Mouse (Mus musculus): ENCODE measurements around the gene Micall1. TPM values are rescaled to one million over a fixed set of nuclear protein-coding genes. Genes with fewer than 3 reads are reported as not detected.

Gene Micall1
- polyA plus RNA-seq, 1 experiment from 2014 or later, result 12.2 TPM

- 34% methylated on average over 10 of the region's 10 CpGs for WGBS
Measured at GRCm38 (mm10) chr15:79074446-79074845, 34.3 kb upstream of the Micall1 start.

GRCm38 (mm10) chr15:79074913-79075532 is 33.7 kb upstream of the Micall1 start, which contains the start of gene Eif3l:
Eif3l (plus strand) TSS chr15:79075179.
- H3K36me3 ChIP-seq, result peaks cover 33% of the 10 kb centered on the region
- peak within 1 kb of the TSS; percentile 89 for H3K4me2 ChIP-seq
- H3K27ac ChIP-seq (replicated peaks), result peak within 1 kb of the TSS; percentile 89
- no peaks in the 10 kb centered on the region for H3K9me3 ChIP-seq (replicated peaks)
- peaks cover 22% of the 10 kb centered on the region for H3K4me1 ChIP-seq
- H3K4me3 ChIP-seq (replicated peaks), result peak within 1 kb of the TSS; percentile 97
- H3K27me3 ChIP-seq (replicated peaks), result no peaks in the 10 kb centered on the region
- under 1% methylated on average over 49 of the region's 49 CpGs for WGBS
- peak; percentile 91 for ATAC-seq (ENCODE audit: low FRiP score)
- peak within 1 kb of the TSS; percentile 81 for H3K9ac ChIP-seq (replicated peaks)

More at GRCm38 (mm10) chr15:79074446-79074845, 34.3 kb upstream of the Micall1 start:
- Histone ChIP-seq H3K4me3 (replicated peaks) (peak overlapping the region; percentile 97), H3K27ac (replicated peaks) (peak overlapping the region; percentile 89), H3K4me2 (peak overlapping the region; percentile 89), H3K4me1 (peaks cover 22% of the 10 kb centered on the region), H3K9me3 (replicated peaks) (no peaks in the 10 kb centered on the region), H3K36me3 (peaks cover 27% of the 10 kb centered on the region), H3K27me3 (replicated peaks) (no peaks in the 10 kb centered on the region), H3K9ac (replicated peaks) (peak overlapping the region; percentile 52; the same call in 1 of the 2 replicates)
- no peak for ATAC-seq (ENCODE audit: low FRiP score)

GRCm38 (mm10) chr15:79075658-79076365 is 32.9 kb upstream of the Micall1 start:
- WGBS, result 39% methylated on average over 15 of the region's 15 CpGs
- H3K27ac ChIP-seq (replicated peaks), result no peak overlapping the region

GRCm38 (mm10) chr15:79079567-79079966 is 29.1 kb upstream of the Micall1 start:
- Histone ChIP-seq H3K9ac (replicated peaks) (no peak overlapping the region), H3K4me2 (no peak overlapping the region), H3K36me3 (peaks cover 75% of the 10 kb centered on the region), H3K9me3 (replicated peaks) (no peaks in the 10 kb centered on the region), H3K4me3 (replicated peaks) (no peak overlapping the region), H3K27ac (replicated peaks) (no peak overlapping the region), H3K4me1 (peaks cover 17% of the 10 kb centered on the region), H3K27me3 (replicated peaks) (no peaks in the 10 kb centered on the region)
- 91% methylated on average over 7 of the region's 7 CpGs for whole genome bisulfite sequencing
- no peak for ATAC-seq (ENCODE audit: low FRiP score)

More at GRCm38 (mm10) chr15:79075658-79076365, 32.9 kb upstream of the Micall1 start:
- Histone ChIP-seq H3K4me1 (peaks cover 22% of the 10 kb centered on the region), H3K4me3 (replicated peaks) (peak overlapping the region; percentile 97), H3K9me3 (replicated peaks) (no peaks in the 10 kb centered on the region), H3K36me3 (peaks cover 38% of the 10 kb centered on the region), H3K27me3 (replicated peaks) (no peaks in the 10 kb centered on the region), H3K4me2 (peak overlapping the region; percentile 89), H3K9ac (replicated peaks) (peak overlapping the region; percentile 81)
- no peak for ATAC-seq (ENCODE audit: low FRiP score)

- whole genome bisulfite sequencing, result 92% methylated on average over 6 of the region's 6 CpGs
- Histone ChIP-seq H3K4me2 (no peak overlapping the region), H3K4me3 (replicated peaks) (no peak overlapping the region), H3K27me3 (replicated peaks) (no peaks in the 10 kb centered on the region), H3K36me3 (peaks cover 77% of the 10 kb centered on the region), H3K4me1 (peaks cover 1% of the 10 kb centered on the region; the same call in 1 of the 2 replicates), H3K9me3 (replicated peaks) (no peaks in the 10 kb centered on the region), H3K9ac (replicated peaks) (no peak overlapping the region), H3K27ac (replicated peaks) (no peak overlapping the region)
- ATAC-seq (ENCODE audit: low FRiP score), result no peak
Measured at GRCm38 (mm10) chr15:79092284-79092683, 16.4 kb upstream of the Micall1 start.

GRCm38 (mm10) chr15:79093083-79093839 is 15.4 kb upstream of the Micall1 start:
- Histone ChIP-seq H3K36me3 (peaks cover 71% of the 10 kb centered on the region), H3K9ac (replicated peaks) (no peak overlapping the region)
- ATAC-seq (ENCODE audit: low FRiP score), result no peak

GRCm38 (mm10) chr15:79095483-79095882 is 13.2 kb upstream of the Micall1 start:
- Histone ChIP-seq H3K36me3 (peaks cover 52% of the 10 kb centered on the region), H3K27me3 (replicated peaks) (no peaks in the 10 kb centered on the region), H3K4me2 (no peak overlapping the region), H3K9ac (replicated peaks) (no peak overlapping the region), H3K4me3 (replicated peaks) (no peak overlapping the region), H3K27ac (replicated peaks) (no peak overlapping the region), H3K4me1 (peaks cover 12% of the 10 kb centered on the region), H3K9me3 (replicated peaks) (no peaks in the 10 kb centered on the region)
- 90% methylated on average over 5 of the region's 5 CpGs for WGBS
- no peak for ATAC-seq (ENCODE audit: low FRiP score)

More at GRCm38 (mm10) chr15:79093083-79093839, 15.4 kb upstream of the Micall1 start:
- Histone ChIP-seq H3K27ac (replicated peaks) (no peak overlapping the region), H3K9me3 (replicated peaks) (no peaks in the 10 kb centered on the region), H3K4me3 (replicated peaks) (no peak overlapping the region), H3K4me1 (peaks cover 11% of the 10 kb centered on the region), H3K4me2 (no peak overlapping the region), H3K27me3 (replicated peaks) (no peaks in the 10 kb centered on the region)
- WGBS, result 72% methylated on average over 7 of the region's 7 CpGs

GRCm38 (mm10) chr15:79096556-79096955 is 12.1 kb upstream of the Micall1 start:
- no peaks in the 10 kb centered on the region for H3K9me3 ChIP-seq (replicated peaks)
- no peak overlapping the region for H3K4me3 ChIP-seq (replicated peaks)
- peaks cover 12% of the 10 kb centered on the region for H3K4me1 ChIP-seq
- H3K27me3 ChIP-seq (replicated peaks), result no peaks in the 10 kb centered on the region
- no peak for ATAC-seq (ENCODE audit: low FRiP score)
- WGBS, result 80% methylated on average over 3 of the region's 3 CpGs
- H3K9ac ChIP-seq (replicated peaks), result no peak overlapping the region
- peaks cover 42% of the 10 kb centered on the region for H3K36me3 ChIP-seq
- no peak overlapping the region; the same call in 1 of the 2 replicates for H3K27ac ChIP-seq (replicated peaks)
- no peak overlapping the region for H3K4me2 ChIP-seq

- 38% methylated on average over 2 of the region's 2 CpGs for WGBS
- no peak overlapping the region for H3K4me3 ChIP-seq (replicated peaks)
- H3K4me1 ChIP-seq, result peaks cover 12% of the 10 kb centered on the region
- peak overlapping the region; percentile 34 for H3K27ac ChIP-seq (replicated peaks)
- no peak for ATAC-seq (ENCODE audit: low FRiP score)
- H3K27me3 ChIP-seq (replicated peaks), result no peaks in the 10 kb centered on the region
- no peak overlapping the region for H3K9ac ChIP-seq (replicated peaks)
- peaks cover 37% of the 10 kb centered on the region for H3K36me3 ChIP-seq
- H3K4me2 ChIP-seq, result no peak overlapping the region
- H3K9me3 ChIP-seq (replicated peaks), result no peaks in the 10 kb centered on the region
Measured at GRCm38 (mm10) chr15:79097135-79097534, 11.6 kb upstream of the Micall1 start.

GRCm38 (mm10) chr15:79097611-79098025 is 11.1 kb upstream of the Micall1 start:
- ATAC-seq (ENCODE audit: low FRiP score), result peak; percentile 50; the same call in 1 of the 2 replicates
- 52% methylated on average over 6 of the region's 6 CpGs for WGBS

GRCm38 (mm10) chr15:79098220-79098619 is 10.5 kb upstream of the Micall1 start:
- Histone ChIP-seq H3K9me3 (replicated peaks) (no peaks in the 10 kb centered on the region), H3K27me3 (replicated peaks) (no peaks in the 10 kb centered on the region), H3K4me1 (peaks cover 12% of the 10 kb centered on the region), H3K36me3 (peaks cover 28% of the 10 kb centered on the region), H3K4me3 (replicated peaks) (no peak overlapping the region), H3K9ac (replicated peaks) (no peak overlapping the region), H3K4me2 (no peak overlapping the region), H3K27ac (replicated peaks) (peak overlapping the region; percentile 34)
- 69% methylated on average over 5 of the region's 5 CpGs for WGBS
- no peak for ATAC-seq (ENCODE audit: low FRiP score)

More at GRCm38 (mm10) chr15:79097611-79098025, 11.1 kb upstream of the Micall1 start:
- Histone ChIP-seq H3K4me3 (replicated peaks) (no peak overlapping the region), H3K36me3 (peaks cover 32% of the 10 kb centered on the region), H3K27ac (replicated peaks) (peak overlapping the region; percentile 34), H3K9me3 (replicated peaks) (no peaks in the 10 kb centered on the region), H3K9ac (replicated peaks) (no peak overlapping the region; the same call in 1 of the 2 replicates), H3K27me3 (replicated peaks) (no peaks in the 10 kb centered on the region), H3K4me1 (peaks cover 12% of the 10 kb centered on the region), H3K4me2 (no peak overlapping the region)

Data from neural tube, embryonic 15.5 days (tissue).